Mouse (Mus musculus) lung, adult 2 months (tissue): ENCODE measurements around the gene 4930404N11Rik. TPM values are rescaled to one million over a fixed set of nuclear protein-coding genes. Genes with fewer than 3 reads are reported as not detected.
A peak's percentile ranks its signal among the peaks of the same experiment; 100 is the strongest.

ENCODE experiments used
- DNase-seq: peaks from one replicate; pipeline ENCODE4 v3.0.0; 2022
- H3K4me1 ChIP-seq: fragments of 200-500 bp; 2 replicates; pipeline ENCODE4 v1.6.1; 2011; ENCODE audit warnings: low read length; ENCODE audit not compliant: control insufficient read depth, insufficient read depth
- H3K4me3 ChIP-seq: fragments of 200-500 bp; replicated peaks from 2 replicates; pipeline ENCODE3; 2011; ENCODE audit warnings: low read depth, mild to moderate bottlenecking, control low read depth, low read length; ENCODE audit errors: extremely low read depth
- CTCF ChIP-seq: fragments of 200-500 bp; IDR thresholded peaks from 2 replicates; pipeline ENCODE4 v1.5.1; 2011; ENCODE audit warnings: mild to moderate bottlenecking, low read length, control low read depth; ENCODE audit not compliant: insufficient read depth
- POLR2A ChIP-seq: fragments of 200-500 bp; IDR thresholded peaks from 2 replicates; pipeline ENCODE4 v1.6.1; 2011; ENCODE audit warnings: low read depth, mild to moderate bottlenecking, control low read depth, low read length, borderline replicate concordance; ENCODE audit errors: extremely low read depth
- WGBS: fragments of 180-500 bp; shearing (Covaris S2); methylation state at CpG from one replicate; pipeline ENCODE4 v1.1.7; 2018; 5-methylcytosine and 5-hydroxymethylcytosine counted together
- polyA plus RNA-seq: library from polyadenylated mRNA; depleted of rRNA; stranded (reverse); fragments of >200 nt; gene quantifications from 2 replicates; pipeline ENCODE4 v1.2.3, GENCODE M21; 2012; rRNA removed

The 4930404N11Rik gene
- polyA plus RNA-seq: 21.9 and 25.8 TPM in 2 replicates

DNA sequence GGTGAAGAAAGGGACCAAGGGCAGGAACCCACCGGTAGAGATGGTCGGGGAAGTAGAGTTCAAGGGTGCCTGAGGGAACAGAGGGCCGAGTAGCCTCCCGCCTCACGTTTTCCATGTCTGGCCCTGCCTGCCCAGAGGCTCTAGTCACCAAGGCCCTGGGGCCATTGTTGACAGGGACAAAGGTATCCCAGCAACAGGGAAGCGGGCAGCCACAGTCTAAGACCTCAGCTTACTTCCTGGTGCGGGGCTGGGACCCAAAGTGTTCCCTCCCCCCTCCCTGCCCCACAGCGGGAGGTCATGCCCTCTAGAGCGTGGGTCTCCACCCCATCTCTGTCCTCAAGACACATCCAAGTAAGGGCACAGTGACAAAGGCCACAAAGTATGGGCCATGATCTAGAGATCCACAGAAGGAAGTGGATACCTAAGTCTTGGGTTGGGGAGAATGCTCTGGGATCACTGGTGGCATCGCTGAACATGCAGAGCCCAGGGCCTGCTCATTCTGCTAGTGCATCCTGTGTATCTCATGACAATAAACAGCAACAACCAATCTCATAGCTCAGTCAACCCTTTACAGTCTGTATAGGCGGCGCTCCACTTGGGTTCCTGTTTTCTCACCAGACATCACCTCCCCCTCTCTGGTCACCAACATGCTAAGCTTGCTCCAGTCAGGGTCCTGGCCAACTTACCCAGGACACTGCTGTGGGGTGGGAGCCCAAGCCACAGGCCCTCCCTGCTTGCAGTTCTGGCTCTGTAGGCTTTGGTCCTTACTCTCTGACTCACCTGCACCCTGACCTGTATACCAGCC, at the start of gene 4930404N11Rik:
4930404N11Rik (minus strand) TSS at position 145 of the 805 bp plus-strand sequence.
- Histone ChIP-seq H3K4me3 (peak within 1 kb of the TSS; percentile 9), H3K4me1 (0 out of 2 replicates have a peak, but pooled peaks cover 5% of the 10 kb centered on the region)
- 33% methylated on average over 12 of the region's 12 CpGs for WGBS
- no peak for DNase-seq
- peak; percentile 42; the same call in 1 of the 2 replicates for TF ChIP-seq POLR2A
- TF ChIP-seq CTCF: no peak

DNA sequence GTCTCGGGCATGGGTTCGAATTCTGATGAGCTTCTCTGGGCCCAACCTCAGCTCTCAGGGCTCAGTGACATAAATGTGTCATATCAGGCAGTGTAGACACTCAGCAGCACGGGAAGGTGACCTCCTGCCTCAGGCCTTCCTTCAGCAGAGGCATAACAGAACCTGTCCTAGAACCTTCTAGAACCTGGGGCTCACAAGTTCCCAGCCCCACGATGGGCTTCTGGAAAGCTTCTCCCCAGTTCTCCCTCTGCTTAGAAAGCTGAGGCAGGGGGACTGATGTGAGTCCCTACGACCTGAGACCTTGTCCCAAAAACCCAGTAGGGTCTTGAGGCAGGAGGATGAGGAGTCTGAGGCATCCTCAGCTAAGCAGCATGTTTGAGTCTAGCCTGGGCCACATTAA, 49.5 kb upstream of the 4930404N11Rik start:
- Histone ChIP-seq H3K4me3 (no peak overlapping the region), H3K4me1 (peaks cover 86% of the 10 kb centered on the region)
- TF ChIP-seq POLR2A (no peak), CTCF (no peak)
- 66% methylated on average over 5 of the region's 5 CpGs for WGBS
- no peak for DNase-seq

DNA sequence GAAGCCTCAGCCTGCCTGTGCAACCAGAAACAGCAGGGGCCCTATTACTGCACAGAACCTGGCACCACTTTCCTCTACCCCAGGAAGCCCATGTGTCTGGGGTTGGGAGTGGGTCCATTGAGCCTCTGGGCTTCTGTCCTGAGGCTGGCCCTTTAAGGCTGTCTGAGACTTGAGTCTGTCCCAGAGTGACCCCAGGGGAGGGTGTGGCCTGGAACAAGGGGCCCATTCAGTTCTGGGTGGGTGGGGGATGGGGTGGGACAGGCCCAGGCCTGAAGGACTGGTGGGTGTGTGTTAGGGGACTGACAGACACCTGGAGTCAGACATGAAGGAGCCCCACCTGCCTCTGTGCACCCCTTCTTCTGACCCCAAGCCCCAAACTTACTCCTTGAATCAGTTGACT, 49.1 kb upstream of the 4930404N11Rik start:
- Histone ChIP-seq H3K4me3 (no peak overlapping the region), H3K4me1 (peaks cover 84% of the 10 kb centered on the region)
- peak; percentile 55 for DNase-seq
- TF ChIP-seq CTCF: no peak
- TF ChIP-seq POLR2A: no peak

- H3K4me1 ChIP-seq: peaks cover 87% of the 10 kb centered on the region
These were observed 48.0 kb upstream of the 4930404N11Rik start for GRCm38 (mm10) chr10:81413310-81414261.

GRCm38 (mm10) chr10:81412586-81413309, 47.1 kb upstream of the 4930404N11Rik start:
- Histone ChIP-seq H3K4me1 (peaks cover 91% of the 10 kb centered on the region), H3K4me3 (no peak overlapping the region)
- TF ChIP-seq CTCF (no peak), POLR2A (no peak)
- 57% methylated on average over 16 of the region's 16 CpGs for WGBS
- no peak for DNase-seq

More at GRCm38 (mm10) chr10:81413310-81414261, 48.0 kb upstream of the 4930404N11Rik start:
- peak overlapping the region; percentile 38 for H3K4me3 ChIP-seq
- DNase-seq: peak; percentile 90
- WGBS: 22% methylated on average over 26 of the region's 26 CpGs
- TF ChIP-seq POLR2A (peak; percentile 73; the same call in 1 of the 2 replicates), CTCF (no peak)

- 15% methylated on average over 18 of the region's 18 CpGs for whole genome bisulfite sequencing
- DNase-seq: peak; percentile 80
- TF ChIP-seq POLR2A (peak; percentile 28; the same call in 1 of the 2 replicates), CTCF (no peak)
- Histone ChIP-seq H3K4me3 (no peak overlapping the region), H3K4me1 (peaks cover 90% of the 10 kb centered on the region)
These were observed 46.1 kb upstream of the 4930404N11Rik start for GRCm38 (mm10) chr10:81411471-81412400.

GRCm38 (mm10) chr10:81410981-81411380, 45.4 kb upstream of the 4930404N11Rik start:
- Histone ChIP-seq H3K4me1 (peaks cover 87% of the 10 kb centered on the region), H3K4me3 (no peak overlapping the region)
- TF ChIP-seq POLR2A (no peak; the same call in 1 of the 2 replicates), CTCF (no peak)
- 36% methylated on average over 9 of the region's 9 CpGs for WGBS
- no peak for DNase-seq

- TF ChIP-seq CTCF: no peak
- TF ChIP-seq POLR2A: no peak
- Histone ChIP-seq H3K4me3 (no peak overlapping the region), H3K4me1 (peaks cover 84% of the 10 kb centered on the region)
- WGBS: 26% methylated on average over 4 of the region's 4 CpGs
- DNase-seq: peak; percentile 42
These were observed 44.7 kb upstream of the 4930404N11Rik start for GRCm38 (mm10) chr10:81410350-81410749.
